Mouse (Mus musculus): Measurements from ENCODE around the gene Ada. TPM values are rescaled to one million over a fixed set of nuclear protein-coding genes. Genes with fewer than 3 reads are reported as not detected.

The Ada gene
- polyA plus RNA-seq, 2 experiments, result 8.1 to 9.5 TPM

- DNase-seq (ENCODE audit: low spot score), result no peak
- Histone ChIP-seq H3K4me3 (replicated peaks; ENCODE audit: low read length) (no peak overlapping the region), H3K4me1 (ENCODE audit: control insufficient read depth, insufficient read depth, low read length) (peaks cover 14% of the 10 kb centered on the region), H3K9ac (ENCODE audit: low read depth, low read length, severe bottlenecking) (no peak overlapping the region), H3K4me2 (replicated peaks; ENCODE audit: low read depth, low read length, severe bottlenecking) (no peak overlapping the region), H3K9me3 (ENCODE audit: control insufficient read depth, low read length) (no peaks in the 10 kb centered on the region), H3K36me3 (ENCODE audit: control insufficient read depth, insufficient read depth, low read length) (no peaks in the 10 kb centered on the region), H3K27me3 (ENCODE audit: control insufficient read depth, insufficient read depth, low read length) (no peaks in the 10 kb centered on the region), H3K27ac (replicated peaks; ENCODE audit: low read depth, low read length) (no peak overlapping the region)
- ATAC-seq (ENCODE audit: low FRiP score, low read depth), result no peak
- no peak for TF ChIP-seq POLR2A (IDR thresholded peaks at IDR 0.05; ENCODE audit: borderline replicate concordance, extremely low read depth, insufficient read depth, insufficient read length)
- WGBS, result 65% methylated on average over 3 of the region's 3 CpGs
Observed at GRCm38 (mm10) chr2:163686886-163687285, 63.2 kb downstream of the Ada start.

DNA sequence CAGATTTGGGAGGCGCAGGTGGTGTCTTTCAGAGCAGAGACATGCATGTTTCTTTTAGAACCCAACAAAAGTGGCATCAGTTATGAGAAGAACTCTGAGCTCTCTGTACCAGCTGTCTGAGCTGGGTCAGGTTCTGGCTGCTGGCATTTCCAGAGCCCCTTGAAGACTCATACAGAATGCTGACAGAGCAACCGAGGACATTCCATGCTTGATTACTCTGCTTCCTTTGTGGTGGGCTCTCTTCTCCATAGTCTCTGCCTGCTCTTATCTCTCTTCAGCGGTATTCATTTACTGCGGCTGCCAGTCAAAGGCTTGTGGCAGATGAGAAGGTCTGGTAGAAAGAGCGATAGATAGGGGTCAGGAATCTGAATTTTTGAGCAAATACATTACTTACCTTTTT, 63.8 kb downstream of the Ada start:
- DNase-seq (ENCODE audit: low spot score), result no peak
- H3K4me3 ChIP-seq (replicated peaks; ENCODE audit: low read length), result no peak overlapping the region
- H3K4me1 ChIP-seq (ENCODE audit: control insufficient read depth, insufficient read depth, low read length), result peaks cover 14% of the 10 kb centered on the region
- no peak overlapping the region for H3K9ac ChIP-seq (ENCODE audit: low read depth, low read length, severe bottlenecking)
- TF ChIP-seq POLR2A (IDR thresholded peaks at IDR 0.05; ENCODE audit: borderline replicate concordance, extremely low read depth, insufficient read depth, insufficient read length), result no peak
- no peaks in the 10 kb centered on the region for H3K9me3 ChIP-seq (ENCODE audit: control insufficient read depth, low read length)
- H3K4me2 ChIP-seq (replicated peaks; ENCODE audit: low read depth, low read length, severe bottlenecking), result no peak overlapping the region
- no peaks in the 10 kb centered on the region for H3K27me3 ChIP-seq (ENCODE audit: control insufficient read depth, insufficient read depth, low read length)
- WGBS, result 73% methylated on average over 5 of the region's 5 CpGs
- no peak overlapping the region for H3K27ac ChIP-seq (replicated peaks; ENCODE audit: low read depth, low read length)
- H3K36me3 ChIP-seq (ENCODE audit: control insufficient read depth, insufficient read depth, low read length), result no peaks in the 10 kb centered on the region
- ATAC-seq (ENCODE audit: low FRiP score, low read depth), result no peak

GRCm38 (mm10) chr2:163685761-163686200, 64.3 kb downstream of the Ada start:
- 43% methylated on average over 6 of the region's 6 CpGs for WGBS
- Histone ChIP-seq H3K9ac (ENCODE audit: low read depth, low read length, severe bottlenecking) (no peak overlapping the region), H3K27me3 (ENCODE audit: control insufficient read depth, insufficient read depth, low read length) (no peaks in the 10 kb centered on the region), H3K4me1 (ENCODE audit: control insufficient read depth, insufficient read depth, low read length) (peaks cover 14% of the 10 kb centered on the region), H3K9me3 (ENCODE audit: control insufficient read depth, low read length) (no peaks in the 10 kb centered on the region), H3K4me3 (replicated peaks; ENCODE audit: low read length) (no peak overlapping the region), H3K36me3 (ENCODE audit: control insufficient read depth, insufficient read depth, low read length) (no peaks in the 10 kb centered on the region), H3K4me2 (replicated peaks; ENCODE audit: low read depth, low read length, severe bottlenecking) (no peak overlapping the region), H3K27ac (replicated peaks; ENCODE audit: low read depth, low read length) (no peak overlapping the region)
- ATAC-seq (ENCODE audit: low FRiP score, low read depth) (peak; percentile 44; the same call in 1 of the 2 replicates), DNase-seq (ENCODE audit: low spot score) (peak; percentile 8)
- no peak for TF ChIP-seq POLR2A (IDR thresholded peaks at IDR 0.05; ENCODE audit: borderline replicate concordance, extremely low read depth, insufficient read depth, insufficient read length)

DNA sequence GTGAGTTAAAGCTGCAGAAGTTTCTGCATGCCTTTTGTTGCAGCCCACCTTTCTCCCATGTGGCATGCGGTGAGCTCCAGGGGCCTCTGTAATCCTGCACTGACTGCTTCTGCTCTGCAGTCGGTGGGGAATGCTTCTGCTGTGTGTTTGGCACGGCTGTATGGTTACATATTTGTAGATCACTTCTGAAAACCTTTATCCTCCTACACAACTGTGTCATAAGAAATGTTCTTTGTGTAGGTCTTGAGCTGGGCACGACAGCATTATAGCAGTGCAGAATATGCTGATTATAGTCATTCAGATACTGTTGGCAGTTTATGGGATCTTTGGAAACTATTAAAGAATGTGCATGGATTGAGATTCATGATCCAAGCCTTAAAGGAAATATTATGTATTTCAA, 64.8 kb downstream of the Ada start:
- Histone ChIP-seq H3K4me1 (ENCODE audit: control insufficient read depth, insufficient read depth, low read length) (peaks cover 14% of the 10 kb centered on the region), H3K9ac (ENCODE audit: low read depth, low read length, severe bottlenecking) (no peak overlapping the region; the same call in 1 of the 2 replicates), H3K27me3 (ENCODE audit: control insufficient read depth, insufficient read depth, low read length) (no peaks in the 10 kb centered on the region), H3K4me2 (replicated peaks; ENCODE audit: low read depth, low read length, severe bottlenecking) (no peak overlapping the region), H3K36me3 (ENCODE audit: control insufficient read depth, insufficient read depth, low read length) (no peaks in the 10 kb centered on the region), H3K4me3 (replicated peaks; ENCODE audit: low read length) (no peak overlapping the region), H3K9me3 (ENCODE audit: control insufficient read depth, low read length) (no peaks in the 10 kb centered on the region), H3K27ac (replicated peaks; ENCODE audit: low read depth, low read length) (0 out of 2 replicates have a peak overlapping the region, but pooled peaks have one; percentile 39)
- no peak for DNase-seq (ENCODE audit: low spot score)
- 44% methylated on average over 4 of the region's 4 CpGs for WGBS
- no peak for ATAC-seq (ENCODE audit: low FRiP score, low read depth)
- no peak for TF ChIP-seq POLR2A (IDR thresholded peaks at IDR 0.05; ENCODE audit: borderline replicate concordance, extremely low read depth, insufficient read depth, insufficient read length)

- H3K4me2 ChIP-seq (replicated peaks; ENCODE audit: low read depth, low read length, severe bottlenecking), result no peak overlapping the region
- no peak for TF ChIP-seq POLR2A (IDR thresholded peaks at IDR 0.05; ENCODE audit: borderline replicate concordance, extremely low read depth, insufficient read depth, insufficient read length)
- no peaks in the 10 kb centered on the region for H3K36me3 ChIP-seq (ENCODE audit: control insufficient read depth, insufficient read depth, low read length)
- ATAC-seq (ENCODE audit: low FRiP score, low read depth), result no peak
- peaks cover 14% of the 10 kb centered on the region for H3K4me1 ChIP-seq (ENCODE audit: control insufficient read depth, insufficient read depth, low read length)
- no peak for DNase-seq (ENCODE audit: low spot score)
- no peaks in the 10 kb centered on the region for H3K27me3 ChIP-seq (ENCODE audit: control insufficient read depth, insufficient read depth, low read length)
- H3K27ac ChIP-seq (replicated peaks; ENCODE audit: low read depth, low read length), result no peak overlapping the region
- H3K4me3 ChIP-seq (replicated peaks; ENCODE audit: low read length), result no peak overlapping the region
- 84% methylated on average over 2 of the region's 2 CpGs for WGBS
- no peak overlapping the region for H3K9ac ChIP-seq (ENCODE audit: low read depth, low read length, severe bottlenecking)
- H3K9me3 ChIP-seq (ENCODE audit: control insufficient read depth, low read length), result no peaks in the 10 kb centered on the region
Observed at GRCm38 (mm10) chr2:163682344-163682743, 67.7 kb downstream of the Ada start.

DNA sequence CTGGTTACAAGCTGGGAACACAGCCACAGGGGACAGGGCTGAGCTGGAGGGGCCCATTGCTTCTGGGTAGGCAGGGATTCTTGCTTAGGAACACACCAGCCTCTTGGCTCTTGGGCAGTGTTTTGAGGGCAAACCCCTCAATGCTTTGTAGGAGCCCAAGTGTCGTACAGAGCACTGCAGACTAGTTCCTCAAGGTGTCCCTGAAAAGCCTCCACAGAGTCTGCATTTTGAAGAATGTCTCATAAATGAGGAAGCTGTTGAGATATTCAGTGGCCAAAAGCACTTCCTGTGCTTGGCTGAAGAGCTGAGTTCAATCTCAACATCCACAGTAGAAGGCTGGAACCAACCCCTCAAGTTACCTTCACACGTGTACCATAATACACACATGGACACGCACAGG, 73.3 kb downstream of the Ada start:
- H3K4me1 ChIP-seq (ENCODE audit: control insufficient read depth, insufficient read depth, low read length), result peaks cover 16% of the 10 kb centered on the region
- H3K36me3 ChIP-seq (ENCODE audit: control insufficient read depth, insufficient read depth, low read length), result no peaks in the 10 kb centered on the region
- no peak overlapping the region for H3K4me2 ChIP-seq (replicated peaks; ENCODE audit: low read depth, low read length, severe bottlenecking)
- no peak for ATAC-seq (ENCODE audit: low FRiP score, low read depth)
- no peak for TF ChIP-seq POLR2A (IDR thresholded peaks at IDR 0.05; ENCODE audit: borderline replicate concordance, extremely low read depth, insufficient read depth, insufficient read length)
- no peaks in the 10 kb centered on the region for H3K27me3 ChIP-seq (ENCODE audit: control insufficient read depth, insufficient read depth, low read length)
- no peak overlapping the region for H3K4me3 ChIP-seq (replicated peaks; ENCODE audit: low read length)
- 92% methylated on average over 3 of the region's 3 CpGs for WGBS
- no peak overlapping the region for H3K27ac ChIP-seq (replicated peaks; ENCODE audit: low read depth, low read length)
- H3K9ac ChIP-seq (ENCODE audit: low read depth, low read length, severe bottlenecking), result no peak overlapping the region
- no peak for DNase-seq (ENCODE audit: low spot score)
- no peaks in the 10 kb centered on the region for H3K9me3 ChIP-seq (ENCODE audit: control insufficient read depth, low read length)

Other genes starting within 250 kb of the Ada start
- gene Hnf4a, start 243.4 kb downstream of the Ada start, polyA plus RNA-seq (2012; rRNA removed), result 0.12 and 0.20 TPM in 2 replicates
- not detected in 2 replicates for gene Hnf4a, start 243.4 kb downstream of the Ada start, polyA plus RNA-seq (2014; fragmentation: Nextera tagmentation; extraction: Ambion mirVana)
- gene Ttpal, start 147.9 kb downstream of the Ada start, polyA plus RNA-seq (2012; rRNA removed), result 25.3 and 29.6 TPM in 2 replicates
- 48.0 and 52.6 TPM in 2 replicates for gene Ttpal, start 147.9 kb downstream of the Ada start, polyA plus RNA-seq (2014; fragmentation: Nextera tagmentation; extraction: Ambion mirVana)
- 99.5 and 114 TPM in 2 replicates for gene Serinc3, start 105.1 kb downstream of the Ada start, polyA plus RNA-seq (2012; rRNA removed)
- 40.5 and 43.4 TPM in 2 replicates for gene Serinc3, start 105.1 kb downstream of the Ada start, polyA plus RNA-seq (2014; fragmentation: Nextera tagmentation; extraction: Ambion mirVana)
- 76.1 and 85.2 TPM in 2 replicates for gene Pkig, start 91.9 kb downstream of the Ada start, polyA plus RNA-seq (2012; rRNA removed)
- 126 and 133 TPM in 2 replicates for gene Pkig, start 91.9 kb downstream of the Ada start, polyA plus RNA-seq (2014; fragmentation: Nextera tagmentation; extraction: Ambion mirVana)
- gene Ccn5, start 70.6 kb upstream of the Ada start, polyA plus RNA-seq (2012; rRNA removed), result 0.23 and 0.51 TPM in 2 replicates
- 0.70 and 1.1 TPM in 2 replicates for gene Ccn5, start 70.6 kb upstream of the Ada start, polyA plus RNA-seq (2014; fragmentation: Nextera tagmentation; extraction: Ambion mirVana)
- not detected in 2 replicates for gene Kcnk15, start 103.4 kb upstream of the Ada start, polyA plus RNA-seq (2012; rRNA removed)
- not detected in 2 replicates for gene Kcnk15, start 103.4 kb upstream of the Ada start, polyA plus RNA-seq (2014; fragmentation: Nextera tagmentation; extraction: Ambion mirVana)
- gene Rims4, start 168.4 kb upstream of the Ada start, polyA plus RNA-seq (2012; rRNA removed), result 0.19 and 0.20 TPM in 2 replicates
- gene Rims4, start 168.4 kb upstream of the Ada start, polyA plus RNA-seq (2014; fragmentation: Nextera tagmentation; extraction: Ambion mirVana), result 0.08 and 0.12 TPM in 2 replicates
- gene Ywhab, start 244.7 kb upstream of the Ada start, polyA plus RNA-seq (2012; rRNA removed), result 106 and 126 TPM in 2 replicates
- 277 and 283 TPM in 2 replicates for gene Ywhab, start 244.7 kb upstream of the Ada start, polyA plus RNA-seq (2014; fragmentation: Nextera tagmentation; extraction: Ambion mirVana)